Mouse (Mus musculus): Measurements from ENCODE around the gene Cacna2d4.

GRCm38 (mm10) chr6:119330506-119330905, 94.2 kb downstream of the Cacna2d4 start, which contains the start of gene Lrtm2:
- TF ChIP-seq TAL1 (IDR thresholded peaks at IDR 0.05; ENCODE audit: low read length) (no peak), GATA1 (IDR thresholded peaks at IDR 0.05; ENCODE audit: low read length) (no peak)
